Mouse (Mus musculus) intestine, embryonic 16.5 days (tissue): ENCODE measurements around the gene Lhx3. TPM values are rescaled to one million over a fixed set of nuclear protein-coding genes. Genes with fewer than 3 reads are reported as not detected.
A peak's percentile ranks its signal among the peaks of the same experiment; 100 is the strongest.

Experiments
- ATAC-seq: fragments of 200-750 bp; cut with Nextera tagmentation; 2 replicates; pipeline ENCODE4 v1.8.0; 2017; ENCODE audit warnings: moderate TSS enrichment, moderate library complexity
- H3K27ac ChIP-seq: fragments of 300-500 bp; sonication (generic); 2 replicates; pipeline ENCODE4 v1.5.1; 2014; ENCODE audit warnings: mild to moderate bottlenecking, low read length
- H3K27me3 ChIP-seq: fragments of 300-500 bp; sonication (generic); replicated peaks from 2 replicates; pipeline ENCODE4 v1.6.1; 2014; ENCODE audit warnings: low read length, control low read depth, mixed read lengths; ENCODE audit not compliant: control insufficient read depth, insufficient read depth
- H3K36me3 ChIP-seq: fragments of 300-500 bp; sonication (generic); 2 replicates; pipeline ENCODE4 v1.6.1; 2014; ENCODE audit warnings: low read length, control low read depth; ENCODE audit not compliant: control insufficient read depth, insufficient read depth
- H3K4me1 ChIP-seq: fragments of 300-500 bp; sonication (generic); 2 replicates; pipeline ENCODE4 v1.6.1; 2014; ENCODE audit warnings: low read length, control low read depth, mixed read lengths; ENCODE audit not compliant: control insufficient read depth, insufficient read depth
- H3K4me2 ChIP-seq: fragments of 300-500 bp; sonication (generic); 2 replicates; pipeline ENCODE4 v1.6.1; 2014; ENCODE audit warnings: low read depth, low read length, control low read depth
- H3K4me3 ChIP-seq: fragments of 300-500 bp; sonication (generic); 2 replicates; pipeline ENCODE4 v1.5.1; 2014; ENCODE audit warnings: mild to moderate bottlenecking, low read length
- H3K9ac ChIP-seq: fragments of 300-500 bp; sonication (generic); 2 replicates; pipeline ENCODE4 v1.6.1; 2014; ENCODE audit warnings: low read depth, low read length
- H3K9me3 ChIP-seq: fragments of 300-500 bp; sonication (generic); 2 replicates; pipeline ENCODE4 v1.6.1; 2016; ENCODE audit warnings: low read length, control low read depth; ENCODE audit not compliant: control insufficient read depth
- WGBS: fragments of 180-500 bp; shearing (Covaris S2); extraction: QIAGEN DNeasy Blood & Tissue Kit; methylation state at CpG from one replicate; pipeline ENCODE4 v1.1.7; 2014; 5-methylcytosine and 5-hydroxymethylcytosine counted together
- polyA plus RNA-seq: library from polyadenylated mRNA; unstranded; fragments of >200 nt; fragmentation: Nextera tagmentation; extraction: Ambion mirVana; gene quantifications from 2 replicates; pipeline ENCODE4 v1.2.1, GENCODE M21; 2015

Lhx3 gene
- polyA plus RNA-seq, 1 experiment from 2014 or later: 0.09 TPM

GRCm38 (mm10) chr2:26236681-26237289 is 28.7 kb upstream of the Lhx3 start:
- Histone ChIP-seq H3K4me3 (peak overlapping the region; percentile 85), H3K36me3 (no peaks in the 10 kb centered on the region), H3K9me3 (no peaks in the 10 kb centered on the region), H3K4me1 (peaks cover 37% of the 10 kb centered on the region), H3K4me2 (peak overlapping the region; percentile 85), H3K9ac (peak overlapping the region; percentile 92), H3K27me3 (no peaks in the 10 kb centered on the region), H3K27ac (peak overlapping the region; percentile 84)
- peak; percentile 39 for ATAC-seq
- under 1% methylated on average over 51 of the region's 51 CpGs for WGBS

- Histone ChIP-seq H3K27me3 (no peaks in the 10 kb centered on the region), H3K27ac (peak overlapping the region; percentile 70), H3K9ac (no peak overlapping the region), H3K4me1 (peaks cover 28% of the 10 kb centered on the region), H3K9me3 (no peaks in the 10 kb centered on the region), H3K36me3 (no peaks in the 10 kb centered on the region), H3K4me3 (no peak overlapping the region), H3K4me2 (0 out of 2 replicates have a peak overlapping the region, but pooled peaks have one; percentile 9)
- ATAC-seq: 0 out of 2 replicates have a peak, but pooled peaks have one; percentile 10
- WGBS: 58% methylated on average over 2 of the region's 2 CpGs
Observed at GRCm38 (mm10) chr2:26234771-26235170, 26.7 kb upstream of the Lhx3 start.

GRCm38 (mm10) chr2:26234253-26234652 is 26.2 kb upstream of the Lhx3 start:
- peaks cover 26% of the 10 kb centered on the region for H3K4me1 ChIP-seq
- 61% methylated on average over 5 of the region's 5 CpGs for WGBS
- no peak overlapping the region for H3K9ac ChIP-seq
- no peaks in the 10 kb centered on the region for H3K27me3 ChIP-seq
- 0 out of 2 replicates have a peak overlapping the region, but pooled peaks have one; percentile 9 for H3K4me2 ChIP-seq
- peak overlapping the region; percentile 81 for H3K27ac ChIP-seq
- no peak overlapping the region for H3K4me3 ChIP-seq
- H3K36me3 ChIP-seq: no peaks in the 10 kb centered on the region
- peak; percentile 56 for ATAC-seq
- no peaks in the 10 kb centered on the region for H3K9me3 ChIP-seq

- WGBS: 80% methylated on average over 3 of the region's 3 CpGs
- H3K9ac ChIP-seq: no peak overlapping the region; the same call in 1 of the 2 replicates
- no peaks in the 10 kb centered on the region for H3K27me3 ChIP-seq
- H3K36me3 ChIP-seq: 0 out of 2 replicates have a peak, but pooled peaks cover 2% of the 10 kb centered on the region
- no peak for ATAC-seq
- H3K27ac ChIP-seq: no peak overlapping the region
- no peak overlapping the region for H3K4me2 ChIP-seq
- no peak overlapping the region for H3K4me3 ChIP-seq
- no peaks in the 10 kb centered on the region for H3K9me3 ChIP-seq
- H3K4me1 ChIP-seq: peaks cover 21% of the 10 kb centered on the region
Observed at GRCm38 (mm10) chr2:26231366-26231765, 23.3 kb upstream of the Lhx3 start.

- Histone ChIP-seq H3K36me3 (peaks cover 2% of the 10 kb centered on the region; the same call in 1 of the 2 replicates), H3K4me1 (peaks cover 18% of the 10 kb centered on the region), H3K9ac (no peak overlapping the region), H3K4me2 (no peak overlapping the region), H3K9me3 (no peaks in the 10 kb centered on the region), H3K4me3 (no peak overlapping the region), H3K27me3 (no peaks in the 10 kb centered on the region), H3K27ac (no peak overlapping the region)
- no peak for ATAC-seq
- 46% methylated on average over 4 of the region's 4 CpGs for WGBS
Observed at GRCm38 (mm10) chr2:26230253-26230652, 22.2 kb upstream of the Lhx3 start.

GRCm38 (mm10) chr2:26227788-26228187 is 19.7 kb upstream of the Lhx3 start:
- Histone ChIP-seq H3K4me1 (0 out of 2 replicates have a peak, but pooled peaks cover 2% of the 10 kb centered on the region), H3K4me3 (no peak overlapping the region), H3K36me3 (peaks cover 9% of the 10 kb centered on the region), H3K9ac (no peak overlapping the region), H3K4me2 (no peak overlapping the region), H3K27me3 (no peaks in the 10 kb centered on the region), H3K9me3 (no peaks in the 10 kb centered on the region), H3K27ac (no peak overlapping the region)
- 80% methylated on average over 1 of the region's 1 CpGs for WGBS
- ATAC-seq: no peak

- H3K9ac ChIP-seq: no peak overlapping the region
- peaks cover 9% of the 10 kb centered on the region for H3K36me3 ChIP-seq
- H3K27me3 ChIP-seq: no peaks in the 10 kb centered on the region
- 91% methylated on average over 4 of the region's 4 CpGs for WGBS
- H3K4me3 ChIP-seq: no peak overlapping the region
- H3K4me2 ChIP-seq: no peak overlapping the region
- peak; percentile 75 for ATAC-seq
- H3K27ac ChIP-seq: no peak overlapping the region
- no peaks in the 10 kb centered on the region for H3K4me1 ChIP-seq
- H3K9me3 ChIP-seq: no peaks in the 10 kb centered on the region
Observed at GRCm38 (mm10) chr2:26225242-26225641, 17.2 kb upstream of the Lhx3 start.

- Histone ChIP-seq H3K4me3 (no peak overlapping the region), H3K9me3 (no peaks in the 10 kb centered on the region), H3K4me2 (no peak overlapping the region), H3K27ac (no peak overlapping the region), H3K9ac (no peak overlapping the region), H3K4me1 (no peaks in the 10 kb centered on the region), H3K27me3 (no peaks in the 10 kb centered on the region), H3K36me3 (peaks cover 9% of the 10 kb centered on the region)
- ATAC-seq: no peak
- WGBS: 87% methylated on average over 3 of the region's 3 CpGs
Observed at GRCm38 (mm10) chr2:26223961-26224360, 15.9 kb upstream of the Lhx3 start.

GRCm38 (mm10) chr2:26214526-26214925 is 6.4 kb upstream of the Lhx3 start:
- H3K4me1 ChIP-seq: no peaks in the 10 kb centered on the region
- H3K9me3 ChIP-seq: no peaks in the 10 kb centered on the region
- ATAC-seq: no peak
- H3K4me2 ChIP-seq: no peak overlapping the region
- WGBS: 21% methylated on average over 3 of the region's 3 CpGs
- no peak overlapping the region for H3K4me3 ChIP-seq
- no peak overlapping the region for H3K9ac ChIP-seq
- H3K36me3 ChIP-seq: peaks cover 19% of the 10 kb centered on the region
- no peak overlapping the region for H3K27ac ChIP-seq
- no peaks in the 10 kb centered on the region for H3K27me3 ChIP-seq

GRCm38 (mm10) chr2:26209566-26209965 is 1.5 kb upstream of the Lhx3 start:
- H3K27ac ChIP-seq: no peak overlapping the region
- H3K9ac ChIP-seq: no peak overlapping the region
- peaks cover 23% of the 10 kb centered on the region for H3K36me3 ChIP-seq
- H3K27me3 ChIP-seq: peaks cover 31% of the 10 kb centered on the region
- peaks cover 13% of the 10 kb centered on the region for H3K4me1 ChIP-seq
- H3K4me3 ChIP-seq: no peak overlapping the region
- ATAC-seq: no peak
- 78% methylated on average over 3 of the region's 3 CpGs for WGBS
- no peak overlapping the region for H3K4me2 ChIP-seq
- H3K9me3 ChIP-seq: no peaks in the 10 kb centered on the region
